Mouse (Mus musculus) gonadal fat pad, adult 2 months (tissue): ENCODE results near the gene Gm12845. TPM values are rescaled to one million over a fixed set of nuclear protein-coding genes. Genes with fewer than 3 reads are reported as not detected.

Experiments used
- polyA plus RNA-seq: library from polyadenylated mRNA; depleted of rRNA; stranded (reverse); fragments of >200 nt; gene quantifications from 2 replicates; pipeline ENCODE4 v1.2.3, GENCODE M21; 2012; rRNA removed

Gm12845 gene
- polyA plus RNA-seq, 1 experiment: not detected

Other genes with a start within 250 kb of the Gm12845 start
- gene Rnf220, start 227.4 kb upstream of the Gm12845 start, polyA plus RNA-seq: 79.0 and 82.5 TPM in 2 replicates
- 75.6 and 90.6 TPM in 2 replicates for gene Eri3, start 174.0 kb upstream of the Gm12845 start, polyA plus RNA-seq
- 16.6 and 20.2 TPM in 2 replicates for gene Dmap1, start 42.1 kb upstream of the Gm12845 start, polyA plus RNA-seq
- gene Klf17, start 41.2 kb downstream of the Gm12845 start, polyA plus RNA-seq: not detected in 2 replicates
- gene Slc6a9, start 110.1 kb downstream of the Gm12845 start, polyA plus RNA-seq: 45.1 and 50.9 TPM in 2 replicates
- 3.3 and 3.5 TPM in 2 replicates for gene Ccdc24, start 148.1 kb downstream of the Gm12845 start, polyA plus RNA-seq
- gene B4galt2, start 159.1 kb downstream of the Gm12845 start, polyA plus RNA-seq: 13.1 and 18.1 TPM in 2 replicates
- gene Atp6v0b, start 162.9 kb downstream of the Gm12845 start, polyA plus RNA-seq: 345 and 427 TPM in 2 replicates
- gene Dph2, start 167.6 kb downstream of the Gm12845 start, polyA plus RNA-seq: 8.9 and 11.4 TPM in 2 replicates
- gene Ipo13, start 190.6 kb downstream of the Gm12845 start, polyA plus RNA-seq: 49.3 and 58.7 TPM in 2 replicates
- 3.2 and 4.4 TPM in 2 replicates for gene Artn, start 205.4 kb downstream of the Gm12845 start, polyA plus RNA-seq